Comparison of ENCODE assay signal across 10 mouse cellular contexts in genomic region chr14:64593564-64593963, GRCm38 (mm10).
A peak's percentile ranks its signal among the peaks of the same experiment; 100 is the strongest.
DNase-seq lines count a peak whose midpoint lies in the region; ATAC-seq and TF ChIP-seq lines count a peak whose summit lies in the region.
"Had no signal": no experiment of that assay in that cellular context is flagged by ENCODE, and none has a peak within 500 bp of the region (broad histone marks: within the 10 kb centered on the region; RNA-seq: fewer than 3 reads in every experiment).

No protein-coding gene starts in this region.

- no peak for TF ChIP-seq CTCF in heart, adult 2 months (IDR thresholded peaks at IDR 0.05)

- no peak for TF ChIP-seq POLR2A in heart, adult 2 months (IDR thresholded peaks at IDR 0.05; ENCODE audit: insufficient read depth, low read depth, low read length)

- no peak for ATAC-seq in hindbrain, embryonic 13.5 days (ENCODE audit: low FRiP score)
- ATAC-seq in midbrain, embryonic 11.5 days (ENCODE audit: low FRiP score), result 0 out of 2 replicates have a peak, but pooled peaks have one; percentile 20
- no peak for ATAC-seq in megakaryocyte-erythroid progenitor cell, adult 5-6 weeks (replicated peaks; ENCODE audit: low FRiP score, low TSS enrichment, poor library complexity, severe bottlenecking)
- ATAC-seq: CD4-positive, CD25-positive, alpha-beta regulatory T cell, adult 4 months had no signal

- H3K4me1 ChIP-seq in hindbrain, embryonic 13.5 days (replicated peaks), result peaks cover 48% of the 10 kb centered on the region
- H3K4me1 ChIP-seq in midbrain, embryonic 11.5 days (ENCODE audit: control insufficient read depth, insufficient read depth, low read length), result peaks cover 14% of the 10 kb centered on the region
- no peaks in the 10 kb centered on the region for H3K4me1 ChIP-seq in heart, adult 2 months (ENCODE audit: control insufficient read depth, insufficient read depth, low read length)

- peak; percentile 90 for DNase-seq in right cerebral cortex, adult 18-20 months
- DNase-seq in right cerebral cortex, postnatal 4 days, result no peak
- peak; percentile 93 for DNase-seq in midbrain, embryonic 11.5 days (ENCODE audit: low spot score, missing footprints)
- no peak for DNase-seq in heart, adult 2 months
- DNase-seq in adrenal gland, adult 2 months, result no peak
- no peak for DNase-seq in thymus, adult 18-20 months
- DNase-seq: gastrocnemius, postnatal 10 days had no signal

- WGBS in hindbrain, embryonic 13.5 days, result 9% methylated on average over 4 of the region's 4 CpGs
- WGBS in midbrain, embryonic 11.5 days, result 35% methylated on average over 4 of the region's 4 CpGs
- WGBS in heart, adult 2 months, result 58% methylated on average over 4 of the region's 4 CpGs

- peak overlapping the region; percentile 86 for H3K4me3 ChIP-seq in hindbrain, embryonic 13.5 days
- H3K4me3 ChIP-seq in midbrain, embryonic 11.5 days (ENCODE audit: low read depth, low read length), result peak overlapping the region; percentile 64; the same call in 1 of the 2 replicates
- H3K4me3 ChIP-seq in heart, adult 2 months, result no peak overlapping the region

- intact Hi-C loops in heart, adult 2 months (cut with DNase I), result no loop called here

- H3K27me3 ChIP-seq in hindbrain, embryonic 13.5 days, result no peaks in the 10 kb centered on the region
- H3K27me3 ChIP-seq in midbrain, embryonic 11.5 days (ENCODE audit: control insufficient read depth, insufficient read depth, low read length), result peaks cover 24% of the 10 kb centered on the region
- peaks cover 10% of the 10 kb centered on the region for H3K27me3 ChIP-seq in heart, adult 2 months (ENCODE audit: control insufficient read depth, insufficient read depth, low read length)

- H3K4me2 ChIP-seq in hindbrain, embryonic 13.5 days, result peak overlapping the region; percentile 99
- H3K4me2 ChIP-seq in midbrain, embryonic 11.5 days, result peak overlapping the region; percentile 81

- H3K9me3 ChIP-seq in hindbrain, embryonic 13.5 days, result no peaks in the 10 kb centered on the region
- H3K9me3 ChIP-seq in midbrain, embryonic 11.5 days (ENCODE audit: control insufficient read depth, low read length), result no peaks in the 10 kb centered on the region

- H3K36me3 ChIP-seq in hindbrain, embryonic 13.5 days, result peaks cover 26% of the 10 kb centered on the region
- no peaks in the 10 kb centered on the region for H3K36me3 ChIP-seq in midbrain, embryonic 11.5 days (ENCODE audit: control insufficient read depth, insufficient read depth, low read length)
- H3K36me3 ChIP-seq in heart, adult 2 months (ENCODE audit: control insufficient read depth, insufficient read depth, low read length), result no peaks in the 10 kb centered on the region

- H3K27ac ChIP-seq in hindbrain, embryonic 13.5 days, result peak overlapping the region; percentile 100
- peak overlapping the region; percentile 98 for H3K27ac ChIP-seq in midbrain, embryonic 11.5 days (ENCODE audit: low read depth, low read length)
- H3K27ac ChIP-seq in heart, adult 2 months, result no peak overlapping the region

- TF ChIP-seq EP300 in heart, adult 2 months (IDR thresholded peaks at IDR 0.05; ENCODE audit: insufficient read depth, low read depth, low read length), result no peak

- H3K79me2 ChIP-seq in heart, adult 2 months (replicated peaks; ENCODE audit: control insufficient read depth, insufficient read depth, low read length), result no peaks in the 10 kb centered on the region

- H3K9ac ChIP-seq in hindbrain, embryonic 13.5 days, result peak overlapping the region; percentile 100
- H3K9ac ChIP-seq in midbrain, embryonic 11.5 days (ENCODE audit: low read length), result peak overlapping the region; percentile 90; the same call in 1 of the 2 replicates
- no peak overlapping the region for H3K9ac ChIP-seq in heart, adult 2 months (ENCODE audit: low read depth, low read length)

Comparison
In these comparisons a context has a peak if more than half of its experiments do, and no peak if none do; other contexts are left out.
1. DNase-seq: peak in right cerebral cortex, adult 18-20 months (single experiment) and midbrain, embryonic 11.5 days (single experiment); none in right cerebral cortex, postnatal 4 days (single experiment), heart, adult 2 months (0 of 2), adrenal gland, adult 2 months (single experiment) and thymus, adult 18-20 months (0 of 2).